Mouse (Mus musculus) cerebellum, postnatal 25 days (tissue): ENCODE data around the gene AC140267.1.

Experiments used
- DNase-seq, 2 experiments: peaks; one replicate each; pipeline ENCODE4 v3.0.0; 2021; ENCODE audit warnings: mixed read lengths in 2 of 2

The AC140267.1 gene

GRCm38 (mm10) chr15:80232331-80232730, 3.3 kb upstream of the AC140267.1 start:
- no peak for DNase-seq

GRCm38 (mm10) chr15:80233053-80233452, 2.6 kb upstream of the AC140267.1 start:
- no peak for DNase-seq

- DNase-seq = peak; percentile 98 to 99
Measured at GRCm38 (mm10) chr15:80233733-80234509, 1.7 kb upstream of the AC140267.1 start, which contains the start of gene Mief1. Gene Mief1, plus strand, starts transcription at chr15:80234018.

- DNase-seq = peak; percentile 76 to 77
Measured at GRCm38 (mm10) chr15:80248135-80248534, 12.5 kb downstream of the AC140267.1 start.

GRCm38 (mm10) chr15:80248596-80248995, 13.0 kb downstream of the AC140267.1 start:
- no peak for DNase-seq

GRCm38 (mm10) chr15:80249672-80250071, 14.0 kb downstream of the AC140267.1 start:
- no peak for DNase-seq

GRCm38 (mm10) chr15:80250586-80250985, 15.0 kb downstream of the AC140267.1 start:
- DNase-seq = no peak

- DNase-seq = no peak
Measured at GRCm38 (mm10) chr15:80253530-80253929, 17.9 kb downstream of the AC140267.1 start.

GRCm38 (mm10) chr15:80254207-80254606, 18.6 kb downstream of the AC140267.1 start:
- peak in 1 of 2 experiments; percentile 54 for DNase-seq

GRCm38 (mm10) chr15:80254847-80255645, 19.4 kb downstream of the AC140267.1 start, which contains the start of gene Atf4:
Gene Atf4, plus strand, starts transcription at chr15:80255184.
- peak; percentile 99 for DNase-seq

GRCm38 (mm10) chr15:80255646-80256121, 20.0 kb downstream of the AC140267.1 start:
- DNase-seq = peak; percentile 81 to 88

GRCm38 (mm10) chr15:80256242-80256641, 20.6 kb downstream of the AC140267.1 start:
- peak in 1 of 2 experiments; percentile 48 for DNase-seq

- DNase-seq = no peak
Measured at GRCm38 (mm10) chr15:80256656-80257601, 21.3 kb downstream of the AC140267.1 start.

GRCm38 (mm10) chr15:80257602-80258239, 22.1 kb downstream of the AC140267.1 start:
- peak; percentile 50 to 65 for DNase-seq

- no peak for DNase-seq
Measured at GRCm38 (mm10) chr15:80258240-80259170, 22.9 kb downstream of the AC140267.1 start.

GRCm38 (mm10) chr15:80259406-80260045, 23.9 kb downstream of the AC140267.1 start:
- DNase-seq = no peak

GRCm38 (mm10) chr15:80260677-80261076, 25.0 kb downstream of the AC140267.1 start:
- peak; percentile 93 to 95 for DNase-seq

- no peak for DNase-seq
Measured at GRCm38 (mm10) chr15:80261100-80261499, 25.5 kb downstream of the AC140267.1 start.

GRCm38 (mm10) chr15:80263610-80264575, 28.3 kb downstream of the AC140267.1 start, which contains the start of gene Rps19bp1:
Gene Rps19bp1, minus strand, starts transcription at chr15:80264315.
- peak; percentile 87 to 92 for DNase-seq
